Mouse (Mus musculus): ENCODE results near the gene Utrn.

The Utrn gene

GRCm38 (mm10) chr10:12731459-12731858 lies 137.7 kb downstream of the Utrn start:
- DNase-seq (ENCODE audit: low spot score in 2 of 2): no peak

- no peak for DNase-seq (ENCODE audit: low spot score in 2 of 2)
Observed at GRCm38 (mm10) chr10:12729635-12730034, 139.5 kb downstream of the Utrn start.

- DNase-seq (ENCODE audit: low spot score in 2 of 2): no peak
Observed at GRCm38 (mm10) chr10:12729033-12729432, 140.1 kb downstream of the Utrn start.

- DNase-seq (ENCODE audit: low spot score in 2 of 2): no peak
Observed at GRCm38 (mm10) chr10:12727881-12728280, 141.3 kb downstream of the Utrn start.

GRCm38 (mm10) chr10:12726041-12726608 lies 143.0 kb downstream of the Utrn start:
- no peak for DNase-seq (ENCODE audit: low spot score in 2 of 2)

- DNase-seq (ENCODE audit: low spot score in 2 of 2): no peak
Observed at GRCm38 (mm10) chr10:12724247-12725001, 144.7 kb downstream of the Utrn start.

GRCm38 (mm10) chr10:12723269-12723668 lies 145.9 kb downstream of the Utrn start:
- DNase-seq (ENCODE audit: low spot score in 2 of 2): no peak

- no peak for DNase-seq (ENCODE audit: low spot score in 2 of 2)
Observed at GRCm38 (mm10) chr10:12722111-12722510, 147.1 kb downstream of the Utrn start.

GRCm38 (mm10) chr10:12718386-12718785 lies 150.8 kb downstream of the Utrn start:
- DNase-seq (ENCODE audit: low spot score in 2 of 2): no peak

GRCm38 (mm10) chr10:12717381-12717780 lies 151.8 kb downstream of the Utrn start:
- no peak for DNase-seq (ENCODE audit: low spot score in 2 of 2)

- DNase-seq (ENCODE audit: low spot score in 2 of 2): no peak
Observed at GRCm38 (mm10) chr10:12716657-12717327, 152.4 kb downstream of the Utrn start.

GRCm38 (mm10) chr10:12713236-12713855 lies 155.8 kb downstream of the Utrn start:
- no peak for DNase-seq (ENCODE audit: low spot score in 2 of 2)

GRCm38 (mm10) chr10:12711332-12711831 lies 157.8 kb downstream of the Utrn start:
- no peak for DNase-seq (ENCODE audit: low spot score in 2 of 2)

GRCm38 (mm10) chr10:12706516-12706915 lies 162.6 kb downstream of the Utrn start:
- no peak for DNase-seq (ENCODE audit: low spot score in 2 of 2)

- no peak for DNase-seq (ENCODE audit: low spot score in 2 of 2)
Observed at GRCm38 (mm10) chr10:12705990-12706389, 163.2 kb downstream of the Utrn start.

GRCm38 (mm10) chr10:12704290-12704689 lies 164.9 kb downstream of the Utrn start:
- DNase-seq (ENCODE audit: low spot score in 2 of 2): no peak

- DNase-seq (ENCODE audit: low spot score in 2 of 2): no peak
Observed at GRCm38 (mm10) chr10:12703526-12703925, 165.6 kb downstream of the Utrn start.

GRCm38 (mm10) chr10:12702140-12702539 lies 167.0 kb downstream of the Utrn start:
- no peak for DNase-seq (ENCODE audit: low spot score in 2 of 2)

GRCm38 (mm10) chr10:12701694-12702093 lies 167.5 kb downstream of the Utrn start:
- no peak for DNase-seq (ENCODE audit: low spot score in 2 of 2)

- no peak for DNase-seq (ENCODE audit: low spot score in 2 of 2)
Observed at GRCm38 (mm10) chr10:12700576-12700975, 168.6 kb downstream of the Utrn start.

GRCm38 (mm10) chr10:12697902-12698301 lies 171.3 kb downstream of the Utrn start:
- DNase-seq (ENCODE audit: low spot score in 2 of 2): no peak

- DNase-seq (ENCODE audit: low spot score in 2 of 2): no peak
Observed at GRCm38 (mm10) chr10:12696704-12697103, 172.5 kb downstream of the Utrn start.

Data from right cerebral cortex, postnatal 10 days (tissue).